ENCODE assay signal across 8 mouse cellular contexts in genomic region chr9:114389371-114389904, GRCm38 (mm10). TPM values are rescaled to one million over a fixed set of nuclear protein-coding genes. Genes with fewer than 3 reads are reported as not detected.
DNase-seq lines count a peak whose midpoint lies in the region; ATAC-seq and TF ChIP-seq lines count a peak whose summit lies in the region.

No protein-coding gene starts in this region.

- H3K4me1 ChIP-seq in kidney, adult 2 months (ENCODE audit: control insufficient read depth, insufficient read depth, low read length), result no peaks in the 10 kb centered on the region; the same call in 1 of the 2 replicates
- peaks cover 19% of the 10 kb centered on the region for H3K4me1 ChIP-seq in bone marrow macrophage, adult 2 months (ENCODE audit: control insufficient read depth, insufficient read depth, low read length)
- peaks cover 31% of the 10 kb centered on the region for H3K4me1 ChIP-seq in heart, embryonic 12.5 days (replicated peaks)
- H3K4me1 ChIP-seq in liver, embryonic 13.5 days (replicated peaks), result peaks cover 34% of the 10 kb centered on the region

- peak overlapping the region; percentile 76; the same call in 1 of the 2 replicates for H3K4me3 ChIP-seq in kidney, adult 2 months (ENCODE audit: insufficient read depth, low read depth, low read length)
- H3K4me3 ChIP-seq in bone marrow macrophage, adult 2 months (ENCODE audit: insufficient read depth, low read length), result peak overlapping the region; percentile 95
- H3K4me3 ChIP-seq in heart, embryonic 12.5 days, result peak overlapping the region; percentile 94
- H3K4me3 ChIP-seq in liver, embryonic 13.5 days (replicated peaks), result peak overlapping the region; percentile 75

- TF ChIP-seq POLR2A in kidney, adult 2 months (IDR thresholded peaks at IDR 0.05; ENCODE audit: low read depth, low read length), result no peak
- TF ChIP-seq POLR2A in bone marrow macrophage, adult 2 months (IDR thresholded peaks at IDR 0.05; ENCODE audit: borderline replicate concordance, low read depth, low read length), result no peak

- ATAC-seq in heart, embryonic 12.5 days (ENCODE audit: insufficient number of reproducible peaks, low FRiP score), result no peak
- peak; percentile 27; the same call in 1 of the 2 replicates for ATAC-seq in liver, embryonic 13.5 days (ENCODE audit: low read depth)

- peak overlapping the region; percentile 93; the same call in 1 of the 2 replicates for H3K9ac ChIP-seq in heart, embryonic 12.5 days
- no peak overlapping the region for H3K9ac ChIP-seq in liver, embryonic 13.5 days

- H3K27me3 ChIP-seq in kidney, adult 2 months (replicated peaks; ENCODE audit: control insufficient read depth, insufficient read depth, low read length), result no peaks in the 10 kb centered on the region
- H3K27me3 ChIP-seq in heart, embryonic 12.5 days (replicated peaks), result no peaks in the 10 kb centered on the region
- H3K27me3 ChIP-seq in liver, embryonic 13.5 days, result no peaks in the 10 kb centered on the region

- H3K4me2 ChIP-seq in heart, embryonic 12.5 days, result peak overlapping the region; percentile 92
- H3K4me2 ChIP-seq in liver, embryonic 13.5 days, result peak overlapping the region; percentile 98

- no peaks in the 10 kb centered on the region; the same call in 1 of the 2 replicates for H3K36me3 ChIP-seq in kidney, adult 2 months (ENCODE audit: control insufficient read depth, insufficient read depth, low read length)
- H3K36me3 ChIP-seq in heart, embryonic 12.5 days, result peaks cover 13% of the 10 kb centered on the region
- 0 out of 2 replicates have a peak, but pooled peaks cover 6% of the 10 kb centered on the region for H3K36me3 ChIP-seq in liver, embryonic 13.5 days

- WGBS in kidney, adult 2 months, result 74% methylated on average over 8 of the region's 8 CpGs
- 71% methylated on average over 8 of the region's 8 CpGs for WGBS in heart, embryonic 12.5 days
- WGBS in liver, embryonic 13.5 days (ENCODE audit: insufficient replicate concordance), result 71% methylated on average over 8 of the region's 8 CpGs

- no peaks in the 10 kb centered on the region for H3K9me3 ChIP-seq in heart, embryonic 12.5 days (replicated peaks)
- no peaks in the 10 kb centered on the region for H3K9me3 ChIP-seq in liver, embryonic 13.5 days (replicated peaks)

- DNase-seq in kidney, adult 2 months, result peak; percentile 45
- DNase-seq in kidney, adult 18-20 months, result no peak
- DNase-seq in liver, embryonic 13.5 days, result no peak
- DNase-seq in retina, embryonic 14.5 days (ENCODE audit: low spot score), result peak; percentile 38
- no peak for DNase-seq in layer of hippocampus, postnatal 14 days (ENCODE audit: low spot score in 2 of 2)
- DNase-seq in ovary, adult 18-20 months (ENCODE audit: low spot score), result no peak

- peak; percentile 45; the same call in 1 of the 2 replicates for TF ChIP-seq CTCF in kidney, adult 2 months (conservative IDR thresholded peaks at IDR 0.05; ENCODE audit: insufficient read depth, insufficient read length, low read depth, low read length)
- TF ChIP-seq CTCF in bone marrow macrophage, adult 2 months (IDR thresholded peaks at IDR 0.05; ENCODE audit: low read depth, low read length), result peak; percentile 53

- peak overlapping the region; percentile 25 for H3K27ac ChIP-seq in kidney, adult 2 months (ENCODE audit: insufficient read depth, low read depth, low read length)
- no peak overlapping the region for H3K27ac ChIP-seq in bone marrow macrophage, adult 2 months (ENCODE audit: insufficient read depth, low read depth, low read length)
- H3K27ac ChIP-seq in heart, embryonic 12.5 days (ENCODE audit: poor library complexity, severe bottlenecking), result peak overlapping the region; percentile 93
- H3K27ac ChIP-seq in liver, embryonic 13.5 days, result no peak overlapping the region

RNA-seq across cellular contexts. Expression of gene Crtap, which starts 1.0 kb away (rescaled TPM):
- polyA plus RNA-seq in kidney, adult 2 months (2012; rRNA removed), result 86.3 and 98.7 TPM in 2 replicates
- polyA plus RNA-seq in bone marrow macrophage, adult 2 months (2012; ENCODE audit: insufficient read depth, insufficient read length, missing spikeins), result 48.4 and 54.5 TPM in 2 replicates
- 144 and 150 TPM in 2 replicates for polyA plus RNA-seq in heart, embryonic 12.5 days (2016; fragmentation: Nextera tagmentation; extraction: Ambion mirVana)
- 22.5 TPM in 2 replicates for polyA plus RNA-seq in liver, embryonic 13.5 days (2015; fragmentation: Nextera tagmentation; extraction: Ambion mirVana)
- 10 to 100 TPM in 1 of 2 experiments, 1 to 10 TPM in 1; 7.9 to 10.3 TPM for total RNA-seq in layer of hippocampus, postnatal 14 days (2021)

RNA-seq across cellular contexts. Expression of gene Glb1, which starts 11.4 kb away (rescaled TPM):
- polyA plus RNA-seq in kidney, adult 2 months (2012; rRNA removed), result 144 and 165 TPM in 2 replicates
- 63.7 and 74.4 TPM in 2 replicates for polyA plus RNA-seq in bone marrow macrophage, adult 2 months (2012; ENCODE audit: insufficient read depth, insufficient read length, missing spikeins)
- polyA plus RNA-seq in heart, embryonic 12.5 days (2016; fragmentation: Nextera tagmentation; extraction: Ambion mirVana), result 46.2 and 47.3 TPM in 2 replicates
- polyA plus RNA-seq in liver, embryonic 13.5 days (2015; fragmentation: Nextera tagmentation; extraction: Ambion mirVana), result 13.2 and 14.6 TPM in 2 replicates
- 10 to 100 TPM; 25.2 to 27.6 TPM for total RNA-seq in layer of hippocampus, postnatal 14 days (2021)

RNA-seq across cellular contexts. Expression of gene Tmppe, which starts 11.5 kb away (rescaled TPM):
- polyA plus RNA-seq in kidney, adult 2 months (2012; rRNA removed), result 11.4 and 15.7 TPM in 2 replicates
- polyA plus RNA-seq in bone marrow macrophage, adult 2 months (2012; ENCODE audit: insufficient read depth, insufficient read length, missing spikeins), result 4.9 and 6.7 TPM in 2 replicates
- polyA plus RNA-seq in heart, embryonic 12.5 days (2016; fragmentation: Nextera tagmentation; extraction: Ambion mirVana), result 11.4 and 11.9 TPM in 2 replicates
- polyA plus RNA-seq in liver, embryonic 13.5 days (2015; fragmentation: Nextera tagmentation; extraction: Ambion mirVana), result 2.9 and 3.4 TPM in 2 replicates
- 1 to 10 TPM; 8.9 to 9.4 TPM for total RNA-seq in layer of hippocampus, postnatal 14 days (2021)

RNA-seq across cellular contexts. Expression of gene Bcl2a1c, which starts 59.5 kb away (rescaled TPM):
- not detected in 2 replicates for polyA plus RNA-seq in kidney, adult 2 months (2012; rRNA removed)
- not detected in 2 replicates for polyA plus RNA-seq in bone marrow macrophage, adult 2 months (2012; ENCODE audit: insufficient read depth, insufficient read length, missing spikeins)
- polyA plus RNA-seq in heart, embryonic 12.5 days (2016; fragmentation: Nextera tagmentation; extraction: Ambion mirVana), result not detected in 2 replicates
- polyA plus RNA-seq in liver, embryonic 13.5 days (2015; fragmentation: Nextera tagmentation; extraction: Ambion mirVana), result not detected in 2 replicates
- total RNA-seq in layer of hippocampus, postnatal 14 days (2021), result not detected

Comparison
In these comparisons a context has a peak if more than half of its experiments do, and no peak if none do; other contexts are left out.
1. DNase-seq: peak in kidney, adult 2 months (single experiment) and retina, embryonic 14.5 days (single experiment); none in kidney, adult 18-20 months (single experiment), liver, embryonic 13.5 days (single experiment), layer of hippocampus, postnatal 14 days (0 of 2) and ovary, adult 18-20 months (single experiment).
2. H3K27ac ChIP-seq: peak in kidney, adult 2 months (single experiment) and heart, embryonic 12.5 days (single experiment); none in bone marrow macrophage, adult 2 months (single experiment) and liver, embryonic 13.5 days (single experiment).
3. Peak in every context shown above with its lines, with median percentiles within 50 percentile points of each other: H3K4me3 ChIP-seq.